Mouse (Mus musculus) CH12.LX (cell line): ENCODE measurements around the gene Fmo1. TPM values are rescaled to one million over a fixed set of nuclear protein-coding genes. Genes with fewer than 3 reads are reported as not detected.

Source experiments
- DNase-seq: peaks from one replicate; pipeline ENCODE4 v3.0.0-alpha.2; 2013; ENCODE audit errors: extremely low read depth
- H3K27ac ChIP-seq: 2 replicates; pipeline ENCODE4 v1.5.1; 2012; ENCODE audit warnings: low read depth, mild to moderate bottlenecking, control low read depth, moderate library complexity; ENCODE audit not compliant: insufficient read depth
- H3K27me3 ChIP-seq: replicated peaks from 2 replicates; pipeline ENCODE3; 2012; ENCODE audit warnings: inconsistent platforms
- H3K36me3 ChIP-seq, 2 experiments: replicated peaks in 1 of 2; 2 replicates each; pipeline versions ENCODE3 to v1.6.1; 2012; ENCODE audit warnings: inconsistent platforms in 1 of 2, low read length in 1 of 2, mild to moderate bottlenecking in 1 of 2, mixed read lengths in 1 of 2, moderate library complexity in 1 of 2; ENCODE audit not compliant: control insufficient read depth in 1 of 2, insufficient read depth in 1 of 2
- H3K4me1 ChIP-seq, 2 experiments: 2 replicates each; pipeline ENCODE4 v1.6.1; 2012; ENCODE audit warnings: inconsistent platforms in 1 of 2, moderate library complexity in 1 of 2; ENCODE audit not compliant: insufficient read depth in 2 of 2, control insufficient read depth in 1 of 2
- H3K4me2 ChIP-seq: 2 replicates; pipeline ENCODE4 v1.6.1; 2012; ENCODE audit warnings: low read depth, mild to moderate bottlenecking, control low read depth; ENCODE audit not compliant: poor library complexity, insufficient read depth, severe bottlenecking
- H3K4me3 ChIP-seq, 3 experiments: fragments of 150-350 bp in 1 of 3; sonication (generic) in 1 of 3; replicated peaks in 1 of 3; 2 replicates each; pipeline versions ENCODE3 to v1.5.1; 2011 to 2012; ENCODE audit warnings: low read depth in 2 of 3, low read length in 2 of 3, mild to moderate bottlenecking in 2 of 3, moderate library complexity in 2 of 3, control low read depth in 1 of 3, improper control_type of control experiment in 1 of 3, inconsistent platforms in 1 of 3, mixed read lengths in 1 of 3; ENCODE audit not compliant: poor library complexity in 1 of 3
- H3K79me2 ChIP-seq: replicated peaks from 2 replicates; pipeline ENCODE4 v1.6.1; 2012; ENCODE audit warnings: mild to moderate bottlenecking, moderate library complexity; ENCODE audit not compliant: control insufficient read depth, poor library complexity, insufficient read depth, severe bottlenecking; ENCODE audit errors: extremely low read depth
- H3K9ac ChIP-seq: 2 replicates; pipeline ENCODE4 v1.6.1; 2012; ENCODE audit warnings: low read depth, mild to moderate bottlenecking, control low read depth, moderate library complexity; ENCODE audit not compliant: insufficient read depth
- H3K9me3 ChIP-seq: replicated peaks from 2 replicates; pipeline ENCODE3; 2012; ENCODE audit warnings: low read length, inconsistent platforms, mixed read lengths
- BHLHE40 ChIP-seq: IDR thresholded peaks from 2 replicates; pipeline ENCODE4 v1.6.1; 2011; ENCODE audit warnings: mild to moderate bottlenecking, low read depth, low read length, improper control_type of control experiment
- CHD2 ChIP-seq: IDR thresholded peaks from 2 replicates; pipeline ENCODE4 v1.6.1; 2011; ENCODE audit warnings: low read length, improper control_type of control experiment
- CTCF ChIP-seq, 2 experiments: IDR thresholded peaks in 1 of 2; conservative IDR thresholded peaks in 1 of 2; 2 replicates each; pipeline ENCODE4 v1.5.1; 2011 to 2012; ENCODE audit warnings: low read depth in 2 of 2, low read length in 2 of 2, improper control_type of control experiment in 1 of 2, inconsistent platforms in 1 of 2, mild to moderate bottlenecking in 1 of 2, moderate library complexity in 1 of 2
- E2F4 ChIP-seq: IDR thresholded peaks from 2 replicates; pipeline ENCODE4 v1.6.1; 2011; ENCODE audit warnings: low read depth, low read length, improper control_type of control experiment; ENCODE audit not compliant: insufficient replicate concordance
- ELF1 ChIP-seq: IDR thresholded peaks from 2 replicates; pipeline ENCODE4 v1.6.1; 2014; ENCODE audit warnings: low read depth, mild to moderate bottlenecking, inconsistent platforms, low read length, improper control_type of control experiment
- HCFC1 ChIP-seq: IDR thresholded peaks from 2 replicates; pipeline ENCODE4 v1.6.1; 2012; ENCODE audit warnings: low read depth, mild to moderate bottlenecking, inconsistent platforms, low read length, improper control_type of control experiment
- IRF4 ChIP-seq: IDR thresholded peaks from 2 replicates; pipeline ENCODE4 v1.6.1; 2014; ENCODE audit warnings: low read depth, mild to moderate bottlenecking, inconsistent platforms, low read length, improper control_type of control experiment
- JUN ChIP-seq: IDR thresholded peaks from 2 replicates; pipeline ENCODE4 v1.6.1; 2011; ENCODE audit warnings: low read depth, mild to moderate bottlenecking, low read length, improper control_type of control experiment, moderate library complexity; ENCODE audit not compliant: insufficient read depth
- JUND ChIP-seq: conservative IDR thresholded peaks from 2 replicates; pipeline ENCODE4 v1.6.1; 2011; ENCODE audit warnings: low read depth, low read length, improper control_type of control experiment
- MAFK ChIP-seq: IDR thresholded peaks from 2 replicates; pipeline ENCODE4 v1.6.1; 2011; ENCODE audit warnings: low read length, improper control_type of control experiment; ENCODE audit not compliant: insufficient replicate concordance
- MEF2A ChIP-seq: IDR thresholded peaks from 2 replicates; pipeline ENCODE4 v1.6.1; 2014; ENCODE audit warnings: low read depth, mild to moderate bottlenecking, inconsistent platforms, low read length, improper control_type of control experiment, borderline replicate concordance
- PAX5 ChIP-seq: IDR thresholded peaks from 2 replicates; pipeline ENCODE4 v1.6.1; 2012; ENCODE audit warnings: low read length, inconsistent platforms, mixed read lengths
- POLR2A ChIP-seq: IDR thresholded peaks from 2 replicates; pipeline ENCODE4 v1.6.1; 2011; ENCODE audit warnings: low read depth, mild to moderate bottlenecking, improper control_type of control experiment, low read length
- RCOR1 ChIP-seq: conservative IDR thresholded peaks from 2 replicates; pipeline ENCODE4 v1.6.1; 2012; ENCODE audit warnings: low read depth, mild to moderate bottlenecking, inconsistent platforms, low read length, improper control_type of control experiment
- SMC3 ChIP-seq: IDR thresholded peaks from 2 replicates; pipeline ENCODE4 v1.6.1; 2011; ENCODE audit warnings: low read depth, low read length, improper control_type of control experiment
- TCF12 ChIP-seq: IDR thresholded peaks from 2 replicates; pipeline ENCODE4 v1.6.1; 2014; ENCODE audit warnings: low read depth, mild to moderate bottlenecking, inconsistent platforms, low read length, improper control_type of control experiment
- USF2 ChIP-seq: conservative IDR thresholded peaks from 2 replicates; pipeline ENCODE4 v1.6.1; 2011; ENCODE audit warnings: low read depth, low read length, improper control_type of control experiment
- ZC3H11A ChIP-seq: IDR thresholded peaks from 2 replicates; pipeline ENCODE4 v1.6.1; 2012; ENCODE audit warnings: low read depth, mild to moderate bottlenecking, inconsistent platforms, low read length, improper control_type of control experiment
- ZMIZ1 ChIP-seq: IDR thresholded peaks from 2 replicates; pipeline ENCODE4 v1.6.1; 2012; ENCODE audit warnings: low read depth, mild to moderate bottlenecking, inconsistent platforms, low read length, improper control_type of control experiment
- dilution Hi-C: fragments of 300-500 bp; cut with MboI; formaldehyde crosslinking; loops from 2 replicates; pipeline ENCODE4 v1.14.3; 2020; ENCODE audit warnings: low sequenced_read_pairs; ENCODE audit not compliant: extremely low pct_unique_long_range_greater_than_20kb, extremely low pct_ligation_motif_present
- in situ Hi-C: fragments of 300-500 bp; cut with MboI; formaldehyde crosslinking; loops from 3 replicates; pipeline ENCODE4 v1.14.3; 2019; ENCODE audit warnings: low sequenced_read_pairs, low pct_ligation_motif_present, low pct_unique_long_range_greater_than_20kb, mixed read lengths
- polyA plus RNA-seq: library from polyadenylated mRNA; unstranded; fragments of >175 nt; gene quantifications from 2 replicates; pipeline ENCODE4 v1.2.1, GENCODE M21; 2012; ENCODE audit warnings: low read depth; ENCODE audit not compliant: insufficient read length
- total RNA-seq, 2 experiments: library from RNA; depleted of rRNA; stranded (reverse); fragments of 300-350 nt in 1 of 2; fragments of >200 nt in 1 of 2; gene quantifications; 2 replicates each; pipeline ENCODE4 v1.2.3; 2012 to 2014

Fmo1 gene
- total and polyA plus RNA-seq, 3 experiments = not detected

DNA sequence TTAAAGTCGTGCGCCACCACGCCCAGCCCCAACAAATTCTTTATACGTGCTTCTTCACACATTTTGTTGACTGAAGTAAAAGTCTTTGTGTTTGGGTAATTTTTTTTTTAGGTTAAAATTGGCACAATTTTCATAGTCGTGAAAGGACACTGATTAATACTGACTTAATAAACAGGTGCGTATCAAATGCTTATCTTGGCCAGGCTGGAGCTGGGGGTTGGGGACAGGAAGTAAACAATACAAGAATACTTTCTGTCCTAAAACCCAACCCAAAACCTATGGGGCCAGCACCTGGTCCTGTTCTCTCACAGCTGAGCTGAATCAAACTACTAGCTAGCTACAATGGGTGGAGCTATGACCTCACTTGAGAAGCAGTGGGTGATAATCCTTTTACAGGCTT lies 26.6 kb upstream of the Fmo1 start:
- in situ Hi-C loops = no loop called here
- Histone ChIP-seq H3K4me2 (no peak overlapping the region), H3K27ac (no peak overlapping the region)
- TF ChIP-seq POLR2A (no peak), ZC3H11A (no peak), JUND (no peak), ZMIZ1 (no peak), USF2 (no peak), SMC3 (no peak), CHD2 (no peak), HCFC1 (no peak), TCF12 (no peak), CTCF (conservative IDR thresholded peaks at IDR 0.05 in 1 of 2, IDR thresholded peaks at IDR 0.05 in 1 of 2; ENCODE audit: low read depth in 2 of 2, low read length in 2 of 2) (no peak), E2F4 (no peak), IRF4 (no peak), PAX5 (no peak), BHLHE40 (no peak), RCOR1 (no peak), ELF1 (no peak), MAFK (no peak), JUN (no peak), MEF2A (no peak)
- TF ChIP-seq, all 38 proteins: peak for 0
- H3K9ac ChIP-seq = no peak overlapping the region
- H3K36me3 ChIP-seq = no peaks in the 10 kb centered on the region
- no peaks in the 10 kb centered on the region for H3K9me3 ChIP-seq
- no peak overlapping the region for H3K4me3 ChIP-seq
- DNase-seq = no peak
- no peaks in the 10 kb centered on the region for H3K27me3 ChIP-seq
- dilution Hi-C loops = no loop called here
- H3K4me1 ChIP-seq = no peaks in the 10 kb centered on the region
- H3K79me2 ChIP-seq = no peaks in the 10 kb centered on the region

DNA sequence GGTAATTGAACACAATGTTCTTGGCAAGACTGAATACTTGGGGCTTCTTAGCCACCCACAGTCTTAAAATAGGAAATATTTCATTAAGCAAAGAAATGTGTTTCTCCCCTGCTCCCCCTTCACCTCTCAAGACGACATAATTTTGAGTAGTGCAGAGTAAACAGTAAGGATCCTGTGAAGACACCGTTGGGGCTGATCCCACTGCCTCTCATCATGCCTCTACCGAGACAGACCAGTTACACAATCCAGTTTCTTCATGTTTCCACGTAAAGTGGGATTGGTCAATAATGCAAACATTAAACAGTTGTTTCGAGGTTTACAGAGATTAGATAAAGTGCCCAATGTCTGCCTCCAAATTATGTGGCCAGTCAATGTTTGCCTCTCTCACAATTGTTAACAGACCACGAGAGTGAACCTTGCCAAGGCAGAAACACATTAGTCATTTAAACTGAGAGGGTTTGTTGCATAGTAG lies 25.6 kb upstream of the Fmo1 start:
- Histone ChIP-seq H3K4me1 (no peaks in the 10 kb centered on the region), H3K79me2 (no peaks in the 10 kb centered on the region), H3K27me3 (no peaks in the 10 kb centered on the region), H3K9ac (no peak overlapping the region), H3K4me3 (no peak overlapping the region), H3K9me3 (no peaks in the 10 kb centered on the region), H3K4me2 (no peak overlapping the region), H3K36me3 (no peaks in the 10 kb centered on the region), H3K27ac (no peak overlapping the region)
- DNase-seq = no peak
- TF ChIP-seq ELF1 = no peak
- in situ Hi-C loops = no loop called here
- dilution Hi-C loops = no loop called here
